Mouse (Mus musculus) cerebellum, adult 11 months (tissue): ENCODE measurements around the gene Ttc13.

Experiments used
- DNase-seq: peaks from one replicate; pipeline ENCODE4 v3.0.0; 2022

Gene Ttc13

DNA sequence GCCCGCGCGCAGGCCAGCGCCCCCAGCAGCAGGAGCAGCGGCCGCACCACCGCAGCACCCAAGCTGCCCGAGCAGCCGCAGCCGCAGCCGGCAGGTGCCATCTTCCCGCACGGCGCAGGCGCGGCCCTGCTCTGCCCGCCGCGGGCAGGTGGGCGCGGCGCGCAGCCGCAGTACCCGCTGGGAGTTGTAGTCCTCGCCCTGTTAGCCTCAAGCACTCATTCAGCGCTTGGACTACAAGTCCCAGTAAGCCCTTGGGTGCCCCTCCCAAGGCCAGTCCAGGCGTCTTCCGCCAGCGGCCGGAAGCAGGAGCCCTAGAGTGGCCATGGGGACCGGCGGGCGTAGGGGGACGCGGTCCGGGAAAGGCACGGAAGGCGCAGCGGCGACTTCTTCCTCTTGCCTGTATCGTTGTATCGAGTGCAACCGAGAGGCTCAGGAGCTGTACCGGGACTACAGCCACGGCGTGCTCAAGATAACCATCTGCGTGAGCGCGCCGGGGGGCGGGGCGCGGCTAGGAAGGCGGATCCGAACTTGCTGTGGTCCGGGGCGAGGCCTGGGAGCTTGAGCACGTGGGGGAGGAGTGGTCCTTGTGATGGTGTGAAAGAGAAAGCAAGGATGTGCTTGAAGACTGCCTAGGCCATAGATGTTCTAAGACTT lies at the start of gene Ttc13, which contains the start of gene Arv1:
Ttc13 (minus strand) TSS at position 122 of the 654 bp plus-strand sequence.
Arv1 (plus strand) TSS at position 278 of the 654 bp plus-strand sequence.
- DNase-seq, result peak; percentile 94

- DNase-seq, result no peak
Observed at GRCm38 (mm10) chr8:124763061-124763460, 41.3 kb upstream of the Ttc13 start.

DNA sequence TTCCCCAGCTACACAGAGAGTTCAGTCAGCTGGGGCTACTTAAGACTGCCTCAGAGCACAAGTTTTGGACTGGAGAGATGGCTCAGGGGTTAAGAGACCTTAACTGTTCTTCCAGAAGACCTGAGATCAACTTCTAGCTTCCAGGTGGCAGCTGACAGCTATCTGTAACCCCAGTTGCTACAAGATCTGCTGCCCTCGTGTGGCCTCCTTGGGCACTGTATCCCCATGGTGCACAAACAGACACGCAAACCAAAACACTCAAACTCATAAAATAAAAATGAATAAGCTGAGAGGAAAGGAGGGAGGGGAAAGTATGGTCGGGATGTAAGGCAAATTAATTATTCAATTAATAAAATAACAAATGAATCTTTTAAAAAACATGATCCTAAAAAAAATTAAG lies 36.8 kb upstream of the Ttc13 start:
- DNase-seq, result no peak

- DNase-seq, result no peak
Observed at GRCm38 (mm10) chr8:124756601-124757000, 34.8 kb upstream of the Ttc13 start.

GRCm38 (mm10) chr8:124756153-124756552 lies 34.4 kb upstream of the Ttc13 start:
- DNase-seq, result no peak

GRCm38 (mm10) chr8:124755481-124755880 lies 33.7 kb upstream of the Ttc13 start:
- no peak for DNase-seq

DNA sequence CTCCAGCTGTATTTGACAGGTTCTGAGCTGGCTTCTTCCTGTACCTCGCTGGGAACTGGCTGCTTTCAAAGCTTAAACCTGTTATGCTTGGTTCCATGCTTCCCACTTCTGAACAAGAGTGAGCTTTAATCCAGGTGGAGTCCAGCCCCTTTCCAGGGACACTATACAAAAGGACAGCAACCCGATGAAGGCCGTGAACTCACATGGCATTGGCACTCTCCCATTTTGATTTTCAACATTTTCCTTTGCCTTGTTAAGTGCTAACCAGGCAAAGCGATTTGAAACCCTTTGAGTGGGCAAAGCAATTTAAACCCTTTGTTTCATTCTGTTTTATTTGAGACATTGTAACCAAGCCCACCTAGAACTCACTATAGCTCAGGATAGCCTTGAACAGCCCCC lies 33.0 kb upstream of the Ttc13 start:
- DNase-seq, result no peak

DNA sequence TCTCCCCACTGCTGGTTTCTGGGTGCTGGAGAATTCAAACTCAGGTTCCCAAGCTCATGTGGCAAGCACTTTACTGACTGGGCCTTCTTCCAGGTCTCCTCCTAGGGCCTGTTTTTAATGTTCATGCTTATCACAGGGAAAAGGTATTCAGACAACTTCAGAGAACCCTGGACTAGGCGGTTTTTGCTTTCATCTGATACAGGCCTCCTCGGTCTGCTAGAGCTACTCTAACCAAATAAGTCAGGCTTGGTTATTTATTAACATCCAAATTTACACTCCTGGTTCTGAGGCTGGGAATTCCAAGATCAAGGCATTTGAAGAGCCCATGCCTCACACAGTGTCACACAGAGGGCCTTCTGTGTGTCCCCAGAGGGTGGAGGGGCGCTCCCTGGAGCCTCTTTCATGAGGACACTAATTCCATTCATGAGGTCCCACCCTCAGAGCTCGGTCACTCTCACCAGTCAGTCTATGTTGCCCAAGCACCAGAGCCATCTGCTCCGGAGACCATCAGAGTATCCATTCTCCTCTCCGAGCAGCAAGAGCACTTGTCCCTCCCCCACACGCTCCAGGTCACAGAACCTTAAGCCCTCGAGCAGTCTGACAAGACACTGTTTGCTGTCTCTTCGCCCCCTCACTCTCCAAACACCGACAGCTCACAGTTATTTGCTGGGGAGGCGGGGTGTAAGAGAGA lies 32.5 kb upstream of the Ttc13 start:
- DNase-seq, result no peak

DNA sequence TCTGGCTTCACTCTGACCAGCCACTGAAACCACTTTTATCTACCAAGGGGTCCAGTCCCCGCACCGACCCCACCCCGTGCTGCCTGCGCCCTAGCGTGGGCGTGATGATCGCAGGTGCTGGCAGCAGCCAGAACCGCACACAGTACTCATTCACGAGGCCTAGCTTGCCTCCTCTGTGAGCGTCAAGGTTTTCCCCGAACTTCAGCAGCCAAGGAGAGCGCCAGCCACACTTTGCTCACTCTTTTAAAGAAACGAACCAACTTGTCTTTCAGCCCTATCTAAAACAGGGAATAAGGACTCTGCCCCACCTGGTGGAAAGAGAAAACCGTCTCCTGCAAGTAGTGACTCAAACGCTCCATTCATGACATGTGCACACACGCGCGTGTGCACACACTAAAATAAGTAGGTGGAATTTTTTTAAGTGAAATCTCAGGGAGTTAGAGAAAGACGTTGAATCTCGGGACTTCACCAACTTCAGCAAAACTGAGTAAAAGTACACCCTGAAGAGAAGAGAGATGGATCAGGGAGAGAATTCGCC lies 30.6 kb upstream of the Ttc13 start:
- no peak for DNase-seq

DNA sequence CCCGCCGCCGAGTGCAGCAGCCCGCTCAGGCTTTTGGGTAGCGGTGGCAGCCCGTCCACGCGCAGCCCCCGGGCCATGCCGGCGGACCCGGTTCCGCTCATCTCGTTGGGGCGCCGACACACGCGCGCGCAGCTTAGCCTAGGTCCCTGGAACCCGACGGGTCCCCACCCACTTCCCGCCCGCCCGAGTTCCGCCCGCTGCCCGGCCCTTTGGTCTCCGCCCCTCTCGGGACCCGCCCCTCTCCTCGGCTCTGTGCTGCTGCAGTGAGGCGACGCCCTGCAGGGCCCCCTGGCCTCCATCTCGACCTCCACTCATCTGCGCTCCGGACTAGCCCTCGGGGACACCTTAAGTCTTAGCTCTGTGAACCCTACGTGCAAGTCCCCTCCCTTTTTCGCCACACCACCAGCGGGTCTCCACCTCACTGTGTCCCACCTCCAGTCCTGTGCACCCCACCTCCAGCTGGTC lies 30.0 kb upstream of the Ttc13 start, which contains the start of gene Fam89a:
Fam89a (minus strand) TSS at position 124 of the 465 bp plus-strand sequence.
- no peak for DNase-seq

- no peak for DNase-seq
Observed at GRCm38 (mm10) chr8:124751191-124751590, 29.4 kb upstream of the Ttc13 start.

- no peak for DNase-seq
Observed at GRCm38 (mm10) chr8:124746661-124747060, 24.9 kb upstream of the Ttc13 start.

DNA sequence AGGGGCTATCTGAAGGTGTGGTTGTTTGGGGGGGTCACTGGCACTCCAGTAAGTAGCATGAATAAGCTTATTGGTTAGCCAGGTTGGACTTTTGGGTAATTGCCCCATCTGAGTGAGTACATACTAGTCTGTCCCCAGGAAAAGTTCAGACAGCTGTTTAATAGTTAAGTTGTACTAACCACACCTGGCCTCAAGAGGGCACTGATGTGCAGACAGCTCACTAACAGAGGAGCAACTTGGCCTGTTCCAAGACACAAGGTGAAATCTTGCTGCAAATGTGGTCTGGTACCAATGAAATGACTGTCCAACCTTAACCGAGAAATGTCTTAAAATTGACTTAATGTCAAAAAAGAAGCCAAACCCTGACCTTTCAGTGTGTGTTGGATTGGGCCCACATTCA lies 17.5 kb upstream of the Ttc13 start:
- DNase-seq, result peak; percentile 28

DNA sequence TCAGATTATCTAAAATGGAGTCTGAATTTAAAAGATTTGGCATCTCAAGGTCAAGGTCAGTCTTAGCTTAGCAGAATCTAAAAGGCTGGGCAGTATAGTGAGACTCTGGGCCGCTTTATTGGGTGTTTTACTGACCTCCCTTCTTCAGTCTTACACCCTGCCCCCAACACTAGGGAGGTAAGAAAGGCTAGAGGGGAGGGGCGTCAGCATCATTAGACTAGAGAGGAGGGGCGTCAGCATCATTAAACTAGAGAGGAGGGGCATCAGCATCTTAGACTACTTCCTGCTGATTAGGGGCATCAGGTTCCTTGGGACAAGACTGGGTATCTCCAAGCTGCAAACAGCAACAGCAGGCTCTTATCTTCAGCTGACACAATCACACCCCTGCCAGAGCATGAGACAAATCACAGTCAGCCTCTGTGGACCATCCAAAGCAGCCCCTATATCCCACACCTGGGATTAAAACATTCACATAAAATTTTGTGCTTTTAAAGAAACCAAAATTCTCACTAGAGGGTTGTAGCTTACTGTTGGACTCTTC lies 13.7 kb upstream of the Ttc13 start:
- no peak for DNase-seq

- no peak for DNase-seq
Observed at GRCm38 (mm10) chr8:124732828-124733227, 11.0 kb upstream of the Ttc13 start.

DNA sequence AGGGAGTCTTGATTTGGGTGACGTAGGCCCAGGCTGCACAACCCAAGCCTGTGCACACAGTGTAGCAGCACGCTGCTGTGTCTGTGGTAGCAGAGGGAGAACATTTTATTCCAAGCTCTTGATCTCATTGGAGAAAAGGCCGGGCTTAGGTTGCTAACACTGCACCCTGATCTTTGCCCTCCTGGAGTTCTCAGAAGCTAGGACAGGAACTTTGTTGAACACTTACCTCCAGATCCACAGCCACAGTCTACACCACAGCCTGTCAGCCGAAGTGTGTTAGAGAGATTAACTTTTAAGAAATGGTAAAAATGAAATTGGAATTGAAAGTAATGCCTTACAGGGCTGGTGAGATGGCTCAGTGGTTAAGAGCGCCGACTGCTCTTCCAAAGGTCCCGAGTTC lies 2.5 kb upstream of the Ttc13 start:
- no peak for DNase-seq

GRCm38 (mm10) chr8:124720938-124721861 lies 583 bp downstream of the Ttc13 start:
- no peak for DNase-seq

DNA sequence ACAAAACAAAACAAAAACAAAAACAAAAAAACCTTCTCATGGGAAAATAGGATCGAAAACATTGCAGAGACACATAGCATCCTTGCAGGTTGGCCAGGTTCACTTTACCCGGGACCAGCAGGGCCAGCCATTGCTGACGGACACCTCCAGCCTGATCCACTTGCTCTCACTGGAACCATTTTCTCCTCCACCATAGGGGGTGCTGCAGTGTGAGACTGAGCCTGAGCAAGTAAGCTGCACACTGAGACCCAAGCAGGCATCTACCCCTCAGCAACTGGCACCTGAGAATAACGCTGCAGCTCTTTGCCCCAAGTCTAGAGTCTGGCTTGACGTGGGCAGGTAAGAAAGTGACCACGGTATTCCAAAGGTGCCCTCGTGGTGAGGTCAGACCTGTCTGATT lies 1.6 kb downstream of the Ttc13 start:
- no peak for DNase-seq

DNA sequence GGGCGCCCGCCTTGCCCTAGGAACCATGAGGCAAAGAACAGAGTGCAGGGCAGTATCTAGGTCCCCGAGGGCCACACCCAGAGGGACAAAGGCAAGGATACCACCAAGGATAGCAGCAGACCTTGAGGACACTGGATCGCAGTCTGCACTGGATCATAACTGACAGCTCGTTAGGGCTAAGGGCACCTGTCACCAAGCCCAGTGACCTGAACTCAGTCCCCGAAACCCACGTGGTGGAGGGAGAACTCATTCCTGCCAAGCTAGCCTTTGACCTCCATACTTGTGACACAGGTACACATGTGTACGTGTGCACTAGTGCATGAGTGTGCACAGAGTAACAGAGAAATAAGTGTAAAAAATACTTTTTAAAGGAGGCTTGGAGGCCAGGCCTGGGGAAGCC lies 6.0 kb downstream of the Ttc13 start:
- DNase-seq, result no peak

- no peak for DNase-seq
Observed at GRCm38 (mm10) chr8:124713207-124713606, 8.6 kb downstream of the Ttc13 start.

DNA sequence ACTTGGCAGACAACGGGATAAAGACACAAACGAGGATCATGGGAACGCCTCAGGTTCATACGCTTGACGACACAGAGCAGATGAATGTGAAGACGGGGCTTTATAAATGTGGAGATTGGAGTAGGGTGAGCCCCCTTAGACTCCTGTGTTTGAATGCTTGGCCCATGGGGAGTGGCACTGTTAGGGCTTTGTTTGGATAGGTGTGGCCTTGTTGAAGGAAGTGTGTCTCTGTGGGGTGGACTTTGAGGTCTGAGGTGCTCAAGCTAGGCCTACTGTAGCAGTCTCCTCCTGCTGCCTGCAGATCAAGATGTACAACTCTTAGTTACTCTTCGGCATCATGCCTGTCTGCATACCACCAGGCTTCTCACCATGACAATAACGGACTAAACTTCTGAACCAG lies 16.0 kb downstream of the Ttc13 start:
- no peak for DNase-seq

GRCm38 (mm10) chr8:124704376-124704775 lies 17.4 kb downstream of the Ttc13 start:
- no peak for DNase-seq

GRCm38 (mm10) chr8:124703526-124703925 lies 18.3 kb downstream of the Ttc13 start:
- no peak for DNase-seq
